Mouse (Mus musculus) B cell, adult 2 months (primary cell): ENCODE results near the gene 1700088E04Rik.

Source experiments
- DNase-seq, 2 experiments: peaks; one replicate each; pipeline ENCODE4 v3.0.0; 2022

The 1700088E04Rik gene

DNA sequence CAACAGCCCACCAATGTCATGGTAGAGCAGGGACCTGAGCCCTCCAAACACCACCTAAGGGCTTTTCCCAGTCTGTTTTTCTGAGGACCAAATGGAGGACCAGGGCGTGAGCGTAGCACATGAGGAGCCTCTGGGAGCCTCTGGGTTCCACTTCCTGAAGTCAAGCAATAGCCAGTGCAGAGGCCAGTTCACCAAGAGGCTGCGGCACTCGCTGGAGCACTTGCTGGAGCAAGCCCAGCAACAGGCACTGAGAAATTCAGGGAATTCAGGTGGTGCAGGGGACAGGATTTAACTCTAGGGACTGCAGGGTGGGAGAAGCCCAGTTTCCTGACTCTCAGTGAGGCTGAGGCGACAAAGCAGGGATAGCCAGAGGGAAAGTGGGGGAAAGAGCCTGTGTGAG, 42.8 kb downstream of the 1700088E04Rik start:
- DNase-seq = no peak

DNA sequence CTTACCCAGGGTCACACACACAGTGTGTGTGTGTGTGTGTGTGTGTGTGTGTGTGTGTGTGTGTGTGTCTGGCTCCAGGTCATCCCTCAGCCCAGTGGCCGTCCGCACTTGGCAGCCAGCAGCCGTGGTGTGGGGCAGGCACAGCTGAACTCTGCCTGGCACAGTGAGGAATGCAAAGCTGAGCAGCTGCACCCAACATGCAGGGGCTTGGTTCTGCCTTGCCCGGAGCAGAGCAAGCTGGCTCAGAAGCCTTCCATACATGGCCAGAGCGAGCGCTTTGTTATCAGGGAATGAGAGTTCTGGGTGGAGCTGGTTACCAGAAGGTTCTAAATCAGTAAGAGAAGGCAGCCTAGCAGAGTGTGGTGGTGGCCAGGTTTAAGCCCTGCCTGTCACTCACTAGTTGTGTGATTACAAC, 43.4 kb downstream of the 1700088E04Rik start:
- DNase-seq = no peak

DNA sequence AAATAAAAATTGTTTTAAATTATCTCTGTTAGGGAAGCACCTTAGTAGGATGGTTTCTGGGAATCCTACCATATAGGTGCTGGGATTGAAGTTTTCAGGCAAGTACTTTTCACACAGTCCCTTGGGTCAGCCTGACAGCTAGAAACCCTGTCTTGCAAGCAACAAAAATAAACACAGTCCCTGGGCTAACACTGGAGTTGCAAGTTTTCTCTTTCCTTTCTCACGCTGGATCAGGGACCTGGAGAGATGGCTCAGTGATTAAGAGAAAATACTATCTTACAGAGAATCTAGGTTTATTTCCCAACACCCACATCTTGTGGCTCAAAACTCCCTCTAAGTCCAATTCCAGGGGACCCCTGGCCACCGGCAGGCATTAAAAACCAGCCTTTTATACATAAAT, 43.9 kb downstream of the 1700088E04Rik start:
- no peak for DNase-seq

DNA sequence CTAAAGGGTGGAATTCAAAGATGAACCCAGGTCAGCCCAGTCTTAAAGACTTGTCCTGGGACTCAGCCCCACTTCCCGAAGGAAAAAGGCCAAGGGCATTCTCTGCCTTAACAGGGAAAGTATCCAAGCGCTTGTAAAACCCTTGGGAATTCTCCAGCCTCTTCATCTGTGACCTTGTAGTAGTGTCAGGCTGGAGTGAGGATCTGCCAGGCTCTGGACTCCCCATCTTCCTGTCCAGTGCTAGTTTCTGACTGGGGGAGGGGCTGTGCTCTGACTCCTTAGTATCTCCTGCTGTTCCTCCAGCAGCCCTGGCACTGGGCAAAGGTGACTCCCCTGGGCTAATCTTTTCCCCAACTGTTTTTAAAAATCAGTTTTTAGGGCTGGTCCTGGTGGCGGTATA, 44.5 kb downstream of the 1700088E04Rik start:
- DNase-seq = no peak

DNA sequence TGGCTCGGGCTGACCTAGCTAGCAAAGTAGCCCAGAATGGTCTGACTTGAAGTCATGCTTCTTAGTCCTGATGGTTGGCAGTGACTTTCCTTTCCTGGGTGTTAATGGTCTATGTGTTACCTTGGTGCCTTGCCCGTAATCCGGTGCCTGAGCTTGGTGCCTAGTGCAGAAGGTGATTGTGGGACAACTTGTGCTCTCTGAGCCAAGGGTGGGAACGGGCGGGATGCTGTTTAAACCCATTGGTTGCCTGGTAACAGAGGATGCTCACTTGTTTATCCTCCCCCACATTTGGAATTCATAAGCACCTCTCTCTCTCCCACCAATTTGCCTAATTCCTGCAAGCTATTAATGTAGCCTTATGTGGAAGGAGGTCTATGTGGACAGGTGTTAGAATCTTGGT, 45.6 kb downstream of the 1700088E04Rik start:
- DNase-seq = no peak

DNA sequence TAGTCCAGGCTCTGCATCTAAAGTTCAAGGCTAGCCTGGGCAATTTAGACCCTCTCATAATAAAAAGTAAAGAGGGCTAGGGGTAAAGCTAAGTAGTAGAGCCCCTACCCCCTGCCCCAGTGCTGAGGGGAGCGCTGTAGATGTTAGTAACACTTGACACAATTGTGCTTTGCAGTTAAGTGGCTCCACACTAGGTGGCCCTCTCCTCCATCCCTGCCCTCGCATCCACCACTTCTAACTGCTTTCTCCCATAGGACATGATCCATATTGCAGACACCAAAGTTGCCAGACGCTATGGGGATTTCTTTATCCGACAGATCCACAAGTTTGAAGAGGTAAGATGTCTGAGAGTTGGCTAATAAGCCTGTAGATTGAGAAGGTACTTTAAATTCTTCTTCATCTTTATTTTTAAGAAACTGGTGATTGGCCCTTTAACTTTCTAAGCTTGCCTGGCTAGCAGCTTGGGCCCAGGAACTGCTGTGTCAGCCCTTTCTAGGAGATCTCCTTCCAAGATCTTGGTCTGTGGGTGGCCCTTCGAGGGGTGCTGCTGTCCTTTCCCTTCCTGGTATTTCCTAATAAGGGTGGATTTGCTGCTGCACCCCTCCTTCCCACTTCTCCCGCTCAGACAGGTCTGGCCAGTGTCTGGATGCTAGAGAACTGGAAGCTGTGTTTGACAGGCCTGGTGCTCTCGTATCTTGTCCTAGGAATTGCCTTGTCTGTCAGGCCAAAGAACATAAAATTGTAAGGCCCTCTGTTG, 47.8 kb downstream of the 1700088E04Rik start:
- no peak for DNase-seq

DNA sequence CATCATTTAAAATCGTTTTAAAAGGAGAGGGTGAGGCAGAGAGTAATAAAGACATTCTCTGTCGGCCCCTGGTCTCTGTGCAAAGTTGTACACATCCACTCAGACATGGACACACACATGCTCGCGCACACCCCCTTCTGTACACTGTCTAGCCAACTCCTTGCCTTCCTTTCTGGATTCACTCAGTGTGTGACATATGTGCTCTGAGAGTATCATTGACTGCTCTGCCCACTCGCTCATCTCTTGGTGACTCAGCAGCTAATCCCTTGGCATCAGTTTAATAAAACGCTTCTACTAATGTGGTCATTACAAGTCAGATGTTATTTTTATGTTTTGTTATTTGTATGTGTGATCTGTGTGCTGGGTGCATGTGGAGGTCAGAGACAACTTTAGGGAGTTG, 48.8 kb downstream of the 1700088E04Rik start:
- no peak for DNase-seq

DNA sequence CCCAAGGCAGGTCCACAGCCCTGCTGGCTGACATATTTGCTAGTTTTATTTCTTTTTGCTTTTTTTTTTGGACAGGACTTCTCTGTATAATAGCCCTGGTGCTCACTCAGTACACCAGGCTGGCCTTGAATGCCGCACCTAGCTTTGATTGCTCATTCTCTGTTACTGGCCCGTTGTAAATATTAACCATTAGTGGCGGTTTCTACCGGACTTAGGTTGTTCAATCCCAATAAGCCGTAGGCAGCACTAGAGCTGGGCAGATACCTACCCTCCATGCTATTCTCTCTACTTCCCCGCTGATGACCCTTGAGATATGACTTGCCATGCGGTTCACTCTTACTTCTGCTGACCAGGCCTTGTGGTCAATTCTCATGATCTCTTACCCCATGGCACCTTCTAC, 61.5 kb downstream of the 1700088E04Rik start:
- no peak for DNase-seq
